Mouse (Mus musculus) myocyte (in vitro differentiated cells): ENCODE measurements around the gene Srgap2. TPM values are rescaled to one million over a fixed set of nuclear protein-coding genes. Genes with fewer than 3 reads are reported as not detected.

Experiments
- H3K27me3 ChIP-seq: one replicate; pipeline ENCODE4 v1.6.1; 2011; ENCODE audit not compliant: control insufficient read depth, insufficient read depth, insufficient read length
- H3K36me3 ChIP-seq: one replicate; pipeline ENCODE4 v1.6.1; 2011; ENCODE audit not compliant: control insufficient read depth, insufficient read depth
- H3K4me2 ChIP-seq: one replicate; pipeline ENCODE4 v1.6.1; 2011; ENCODE audit warnings: low read depth, control low read depth
- H3K4me3 ChIP-seq: one replicate; pipeline ENCODE4 v1.5.1; 2011; ENCODE audit warnings: mild to moderate bottlenecking, control low read depth, moderate library complexity
- H3K79me2 ChIP-seq: one replicate; pipeline ENCODE4 v1.6.1; 2011; ENCODE audit not compliant: control insufficient read depth, insufficient read depth
- H3ac ChIP-seq: one replicate; pipeline ENCODE4 v1.6.1; 2011; ENCODE audit not compliant: control insufficient read depth, insufficient read length
- CEBPB ChIP-seq: IDR thresholded peaks from 2 replicates; pipeline ENCODE4 v1.6.1; 2011; ENCODE audit warnings: mild to moderate bottlenecking, moderate library complexity; ENCODE audit not compliant: poor library complexity, insufficient read depth, severe bottlenecking
- E2F4 ChIP-seq: IDR thresholded peaks from one replicate; pipeline ENCODE4 v1.6.1; 2011; ENCODE audit warnings: mild to moderate bottlenecking, control low read depth, moderate library complexity; ENCODE audit not compliant: insufficient read depth
- MAX ChIP-seq: IDR thresholded peaks from one replicate; pipeline ENCODE4 v1.6.1; 2011; ENCODE audit warnings: low read depth, mild to moderate bottlenecking, control low read depth
- MYOD1 ChIP-seq, 3 experiments: IDR thresholded peaks; one replicate each; pipeline ENCODE4 v1.6.1; 2011; ENCODE audit warnings: control low read depth in 2 of 3, low read depth in 2 of 3, mild to moderate bottlenecking in 2 of 3, moderate library complexity in 1 of 3; ENCODE audit not compliant: insufficient read length in 2 of 3, control insufficient read depth in 1 of 3
- MYOG ChIP-seq, 3 experiments: IDR thresholded peaks; one replicate each; pipeline ENCODE4 v1.6.1; 2011; ENCODE audit warnings: control low read depth in 2 of 3, low read depth in 2 of 3, mild to moderate bottlenecking in 2 of 3; ENCODE audit not compliant: insufficient read length in 2 of 3, control insufficient read depth in 1 of 3, insufficient read depth in 1 of 3
- POLR2A ChIP-seq: IDR thresholded peaks from one replicate; pipeline ENCODE4 v1.6.1; 2011; ENCODE audit warnings: low read depth, mild to moderate bottlenecking, control low read depth, moderate library complexity; ENCODE audit not compliant: insufficient read length
- POLR2AphosphoS2 ChIP-seq: IDR thresholded peaks from one replicate; pipeline ENCODE4 v1.6.1; 2011; ENCODE audit warnings: low read depth, control low read depth; ENCODE audit not compliant: insufficient read length
- REST ChIP-seq: IDR thresholded peaks from one replicate; pipeline ENCODE4 v1.6.1; 2011; ENCODE audit warnings: mild to moderate bottlenecking, control low read depth, moderate library complexity; ENCODE audit not compliant: insufficient read depth, insufficient read length
- SRF ChIP-seq: IDR thresholded peaks from one replicate; pipeline ENCODE4 v1.6.1; 2011; ENCODE audit warnings: low read depth; ENCODE audit not compliant: control insufficient read depth, insufficient read length
- TCF12 ChIP-seq: IDR thresholded peaks from one replicate; pipeline ENCODE4 v1.6.1; 2011; ENCODE audit warnings: mild to moderate bottlenecking, control low read depth; ENCODE audit not compliant: poor library complexity, insufficient read depth, severe bottlenecking
- TCF3 ChIP-seq: IDR thresholded peaks from one replicate; pipeline ENCODE4 v1.6.1; 2011; ENCODE audit warnings: low read depth, control low read depth; ENCODE audit not compliant: insufficient read length
- USF1 ChIP-seq: IDR thresholded peaks from one replicate; pipeline ENCODE4 v1.6.1; 2011; ENCODE audit warnings: low read depth, mild to moderate bottlenecking, control low read depth, moderate library complexity
- polyA plus RNA-seq: library from polyadenylated mRNA; unstranded; fragments of >200 nt; fragmentation: generic; extraction: Trizol; gene quantifications from one replicate; pipeline ENCODE4 v1.2.1, GENCODE M21; 2012; ENCODE audit warnings: missing spikeins

Gene Srgap2
- polyA plus RNA-seq, 1 experiment, result 19.1 TPM

GRCm38 (mm10) chr1:131513136-131513535 lies 14.0 kb downstream of the Srgap2 start:
- Histone ChIP-seq H3K36me3 (peaks cover under 1% of the 10 kb centered on the region), H3K79me2 (peaks cover 89% of the 10 kb centered on the region), H3K4me3 (no peak overlapping the region), H3K27me3 (no peaks in the 10 kb centered on the region), H3ac (no peak overlapping the region), H3K4me2 (no peak overlapping the region)
- no peak for TF ChIP-seq USF1
- TF ChIP-seq POLR2AphosphoS2, result no peak
- TF ChIP-seq MYOD1 (IDR thresholded peaks at IDR 0.05; ENCODE audit: control insufficient read depth in 1 of 3, insufficient read length in 2 of 3, low read depth in 2 of 3), result no peak
- TF ChIP-seq MAX, result no peak
- TF ChIP-seq MYOG (IDR thresholded peaks at IDR 0.05; ENCODE audit: control insufficient read depth in 1 of 3, insufficient read depth in 1 of 3, insufficient read length in 2 of 3, low read depth in 2 of 3), result no peak
- TF ChIP-seq TCF12, result no peak
- no peak for TF ChIP-seq CEBPB
- no peak for TF ChIP-seq E2F4
- no peak for TF ChIP-seq REST
- TF ChIP-seq SRF, result no peak
- TF ChIP-seq POLR2A, result no peak
- TF ChIP-seq TCF3, result no peak

- peaks cover 91% of the 10 kb centered on the region for H3K79me2 ChIP-seq
- H3K36me3 ChIP-seq, result peaks cover 4% of the 10 kb centered on the region
- H3K27me3 ChIP-seq, result no peaks in the 10 kb centered on the region
- no peak overlapping the region for H3ac ChIP-seq
- TF ChIP-seq SRF (no peak), MAX (no peak), POLR2A (no peak), MYOG (IDR thresholded peaks at IDR 0.05; ENCODE audit: control insufficient read depth in 1 of 3, insufficient read depth in 1 of 3, insufficient read length in 2 of 3, low read depth in 2 of 3) (no peak), MYOD1 (IDR thresholded peaks at IDR 0.05; ENCODE audit: control insufficient read depth in 1 of 3, insufficient read length in 2 of 3, low read depth in 2 of 3) (no peak), TCF3 (no peak), TCF12 (no peak), POLR2AphosphoS2 (no peak), USF1 (no peak), E2F4 (no peak), CEBPB (no peak), REST (no peak)
- H3K4me2 ChIP-seq, result peak overlapping the region; percentile 13
- no peak overlapping the region for H3K4me3 ChIP-seq
Observed at GRCm38 (mm10) chr1:131511661-131512500, 15.3 kb downstream of the Srgap2 start.

DNA sequence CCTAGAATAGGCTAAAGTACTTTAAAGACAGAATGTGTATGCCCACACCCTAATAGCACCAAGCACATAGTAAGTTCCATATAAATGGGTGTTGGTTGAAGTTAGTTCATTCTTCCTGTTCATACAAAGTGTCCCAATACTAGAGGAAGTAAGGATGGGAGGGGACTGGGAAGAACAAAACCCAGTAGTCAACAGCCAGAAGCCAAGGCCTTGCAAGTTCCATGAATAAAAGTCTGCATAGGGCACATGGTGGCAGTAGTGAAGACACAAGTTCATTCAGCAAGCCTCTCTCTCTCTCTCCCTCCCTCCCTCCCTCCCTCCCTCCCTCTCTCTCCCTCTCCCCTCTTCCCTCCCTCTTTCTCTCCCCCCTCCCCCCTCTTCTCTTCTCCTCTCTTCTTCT lies 16.0 kb downstream of the Srgap2 start:
- no peak overlapping the region for H3K4me3 ChIP-seq

DNA sequence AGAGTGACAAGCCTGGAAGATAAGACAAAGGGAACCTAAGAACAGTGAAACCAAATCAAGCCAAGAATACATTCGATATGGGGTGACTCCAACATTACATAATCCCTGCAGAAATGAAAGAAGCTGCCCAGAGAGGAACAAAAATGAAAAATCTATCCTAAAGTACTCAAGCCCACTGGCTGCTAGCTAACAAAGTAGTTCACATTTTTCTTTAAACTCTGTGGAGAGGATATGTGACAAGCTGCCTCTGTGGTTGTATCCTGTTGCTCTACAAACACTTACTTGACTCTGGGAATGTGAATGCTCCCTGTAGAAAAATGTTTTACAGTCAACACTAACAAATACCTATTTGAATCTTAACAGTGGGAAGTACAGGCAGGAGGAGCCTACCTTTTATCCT lies 25.5 kb downstream of the Srgap2 start:
- H3ac ChIP-seq, result no peak overlapping the region
- no peaks in the 10 kb centered on the region for H3K27me3 ChIP-seq
- H3K79me2 ChIP-seq, result peaks cover 84% of the 10 kb centered on the region
- no peaks in the 10 kb centered on the region for H3K36me3 ChIP-seq
- no peak overlapping the region for H3K4me3 ChIP-seq
- TF ChIP-seq E2F4, result no peak
- TF ChIP-seq REST, result no peak
- TF ChIP-seq CEBPB, result no peak
- TF ChIP-seq TCF12, result no peak
- TF ChIP-seq USF1, result no peak
- no peak for TF ChIP-seq SRF
- TF ChIP-seq MYOD1 (IDR thresholded peaks at IDR 0.05; ENCODE audit: control insufficient read depth in 1 of 3, insufficient read length in 2 of 3, low read depth in 2 of 3), result no peak
- TF ChIP-seq TCF3, result no peak
- no peak for TF ChIP-seq POLR2A
- no peak for TF ChIP-seq MAX
- no peak for TF ChIP-seq MYOG (IDR thresholded peaks at IDR 0.05; ENCODE audit: control insufficient read depth in 1 of 3, insufficient read depth in 1 of 3, insufficient read length in 2 of 3, low read depth in 2 of 3)
- TF ChIP-seq POLR2AphosphoS2, result no peak
- peak overlapping the region; percentile 12 for H3K4me2 ChIP-seq

More for the DNA sequence above, 16.0 kb downstream of the Srgap2 start:
- peaks cover 91% of the 10 kb centered on the region for H3K79me2 ChIP-seq
- no peak overlapping the region for H3ac ChIP-seq
- TF ChIP-seq MAX (no peak), REST (no peak), SRF (no peak), MYOD1 (IDR thresholded peaks at IDR 0.05; ENCODE audit: control insufficient read depth in 1 of 3, insufficient read length in 2 of 3, low read depth in 2 of 3) (no peak), POLR2AphosphoS2 (no peak), MYOG (IDR thresholded peaks at IDR 0.05; ENCODE audit: control insufficient read depth in 1 of 3, insufficient read depth in 1 of 3, insufficient read length in 2 of 3, low read depth in 2 of 3) (no peak), USF1 (no peak), CEBPB (no peak), TCF12 (no peak), TCF3 (no peak), POLR2A (no peak), E2F4 (no peak)
- H3K36me3 ChIP-seq, result peaks cover 4% of the 10 kb centered on the region
- H3K4me2 ChIP-seq, result no peak overlapping the region
- no peaks in the 10 kb centered on the region for H3K27me3 ChIP-seq
